Mouse (Mus musculus) left cerebral cortex, adult 8-10 months (tissue): ENCODE data around the gene Eefsec. TPM values are rescaled to one million over a fixed set of nuclear protein-coding genes. Genes with fewer than 3 reads are reported as not detected.

ENCODE experiments used
- DNase-seq, 2 experiments: peaks; one replicate each; pipeline ENCODE4 v3.0.0; 2022; ENCODE audit warnings: low spot score in 2 of 2
- total RNA-seq, 4 experiments: library from RNA; stranded (reverse); gene quantifications; 2 replicates each; pipeline ENCODE4 v1.2.4; 2022

The Eefsec gene
- total RNA-seq, 4 experiments from 2014 or later, result 19.5 to 24.6 (median 23.4) TPM

DNA sequence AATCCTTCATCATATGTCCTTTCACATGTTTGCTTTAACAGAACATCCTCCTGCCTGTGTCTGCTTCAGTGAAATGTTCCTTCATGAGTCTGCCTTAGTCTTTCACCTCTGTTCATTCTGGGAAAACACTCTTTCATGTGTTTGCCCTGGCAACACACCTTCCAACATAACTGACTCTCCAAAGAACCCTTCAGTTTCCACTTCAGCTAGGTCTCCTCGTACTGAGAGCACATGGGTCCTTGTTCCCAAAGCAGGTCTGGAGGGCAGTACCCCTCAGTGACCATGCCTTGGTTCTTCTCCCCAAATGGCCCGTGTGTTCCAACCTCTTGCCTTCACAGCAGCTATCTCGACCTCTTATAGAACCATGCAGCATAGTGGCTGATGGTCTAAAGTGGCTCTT is 179.3 kb downstream of the Eefsec start:
- no peak for DNase-seq

DNA sequence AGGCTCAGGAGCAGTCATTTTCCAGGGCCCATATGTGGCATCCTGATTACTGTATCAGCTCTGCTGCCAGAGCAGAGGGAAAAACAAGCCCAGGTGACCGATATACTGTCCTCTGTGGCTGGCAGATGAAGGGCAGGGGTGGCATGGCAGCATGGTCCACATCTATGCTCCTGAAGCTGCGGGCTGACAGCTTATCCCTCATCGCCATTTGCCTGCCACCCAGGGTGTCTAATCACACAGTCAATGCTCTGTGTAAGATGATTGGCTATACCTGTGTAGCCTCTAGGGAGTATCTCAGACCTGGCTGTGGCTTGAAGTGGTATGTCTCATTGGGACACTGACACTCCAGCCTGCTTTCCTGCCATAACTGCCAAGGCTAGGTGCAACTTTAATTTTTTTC is 180.3 kb downstream of the Eefsec start:
- DNase-seq, result no peak

DNA sequence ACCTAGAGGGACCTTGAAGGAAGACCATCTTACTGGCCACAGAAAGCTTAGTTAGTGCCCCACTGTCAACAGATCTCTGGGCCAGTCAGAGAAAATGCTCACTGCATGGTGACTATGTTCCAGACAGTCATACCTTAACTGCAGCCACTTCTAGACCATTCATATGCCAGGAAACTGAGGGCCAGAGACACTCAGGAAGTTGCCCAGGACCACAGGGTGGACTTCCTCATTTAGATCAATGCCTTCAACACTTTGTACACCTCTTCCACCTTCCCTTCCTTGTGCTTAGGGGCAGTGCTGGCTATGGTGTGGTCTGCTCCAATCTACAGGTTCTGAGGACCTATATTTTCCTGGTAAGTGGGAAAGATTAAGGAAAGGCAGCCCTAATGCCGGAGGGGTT is 181.0 kb downstream of the Eefsec start:
- no peak for DNase-seq

DNA sequence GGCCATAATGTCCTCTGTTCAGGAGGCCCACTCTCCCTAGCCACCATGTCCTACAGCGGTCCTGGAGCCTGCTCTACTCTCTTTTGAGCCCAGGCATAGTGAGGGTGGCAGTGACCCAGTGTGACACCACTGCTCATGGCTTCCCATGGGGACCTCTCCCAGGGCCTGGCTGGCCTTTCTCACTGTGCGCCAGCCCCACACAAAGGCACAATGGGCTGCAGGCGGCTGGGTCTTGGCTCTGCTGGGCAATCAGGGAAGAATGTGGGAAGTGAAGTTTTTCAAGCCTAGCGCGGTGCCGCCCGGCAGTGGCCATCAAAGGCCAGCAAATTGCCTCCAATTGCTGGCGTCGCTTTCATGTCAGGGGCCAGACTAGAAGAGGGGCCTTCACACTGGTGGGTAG is 184.2 kb downstream of the Eefsec start:
- peak in 1 of 2 experiments; percentile 41 for DNase-seq

DNA sequence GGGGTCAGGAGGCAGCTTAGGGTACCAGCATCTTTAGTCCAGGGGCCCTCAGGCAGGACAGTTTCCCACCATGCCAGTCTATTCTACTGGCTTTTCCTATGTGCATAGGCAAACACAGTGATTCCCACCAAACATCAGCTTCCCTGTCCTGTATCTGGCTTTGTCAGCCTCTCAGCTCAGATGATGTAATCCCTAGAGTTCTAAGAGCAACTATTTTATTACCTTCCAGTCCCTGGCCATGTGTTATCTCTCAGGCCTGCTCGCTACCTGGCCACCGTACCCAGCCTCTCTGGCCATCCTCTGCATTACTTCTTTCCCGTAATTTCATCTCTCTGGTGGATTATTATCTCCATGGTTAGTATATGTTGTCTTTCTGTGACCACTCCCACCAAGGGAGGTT is 185.7 kb downstream of the Eefsec start:
- no peak for DNase-seq

- no peak for DNase-seq
Observed at GRCm38 (mm10) chr6:88259621-88260020, 186.7 kb downstream of the Eefsec start.

GRCm38 (mm10) chr6:88255435-88255834 is 190.9 kb downstream of the Eefsec start:
- DNase-seq, result no peak

DNA sequence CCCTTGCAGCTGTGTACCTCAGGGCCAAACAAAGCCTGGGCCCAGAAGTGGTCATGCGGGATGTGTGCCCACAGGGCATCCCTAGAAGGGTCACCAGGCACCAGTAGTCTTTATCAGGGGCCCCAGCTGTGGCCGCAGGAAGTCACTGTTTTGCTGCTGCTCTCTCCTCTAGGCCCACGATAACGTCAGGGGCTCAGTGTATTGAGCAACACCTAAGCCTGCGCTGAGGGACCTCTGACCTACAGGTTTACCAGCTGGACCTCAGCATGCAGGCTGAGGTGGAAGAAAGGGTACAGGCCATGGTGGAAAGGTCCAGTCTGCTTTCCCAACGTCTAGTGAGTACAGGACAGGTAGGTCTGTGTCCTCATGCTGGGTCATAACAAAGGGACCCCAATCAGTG is 192.3 kb downstream of the Eefsec start:
- DNase-seq, result no peak

DNA sequence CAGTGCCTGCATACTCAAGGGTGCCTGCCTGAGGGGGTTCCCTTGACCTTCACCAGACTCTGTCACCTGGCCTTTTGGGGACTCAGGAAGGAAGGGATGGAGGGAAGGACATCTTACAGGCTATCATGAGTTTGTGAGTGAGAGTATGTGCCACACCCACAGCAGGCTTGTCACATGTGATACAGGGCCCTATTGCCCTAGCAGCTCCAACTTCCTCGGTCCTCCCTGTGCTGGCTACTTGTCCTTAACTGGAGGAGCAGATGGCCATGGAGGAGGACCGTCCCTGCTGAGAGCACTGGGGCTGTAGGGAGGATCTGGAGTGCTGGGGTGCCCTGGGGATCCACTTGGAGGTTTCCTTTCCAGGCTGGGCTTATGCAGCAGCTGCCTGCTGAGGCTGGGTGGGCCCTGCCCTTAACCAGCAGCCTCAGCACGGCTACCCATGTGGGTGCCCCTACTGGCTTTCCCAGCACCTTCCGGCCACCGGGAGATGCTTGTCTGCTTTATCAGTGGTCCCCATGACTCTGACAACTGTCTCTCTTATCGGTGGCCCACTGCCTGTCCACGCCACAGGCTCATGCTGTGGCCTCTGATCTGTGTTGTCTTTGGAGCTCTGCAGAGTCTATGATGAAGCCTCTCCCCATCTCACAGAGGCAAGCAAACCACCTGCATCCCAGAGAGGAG is 194.4 kb downstream of the Eefsec start:
- DNase-seq, result no peak

GRCm38 (mm10) chr6:88251396-88251795 is 194.9 kb downstream of the Eefsec start:
- DNase-seq, result no peak

GRCm38 (mm10) chr6:88249231-88249630 is 197.1 kb downstream of the Eefsec start:
- DNase-seq, result no peak

GRCm38 (mm10) chr6:88242604-88243003 is 203.7 kb downstream of the Eefsec start:
- DNase-seq, result no peak

DNA sequence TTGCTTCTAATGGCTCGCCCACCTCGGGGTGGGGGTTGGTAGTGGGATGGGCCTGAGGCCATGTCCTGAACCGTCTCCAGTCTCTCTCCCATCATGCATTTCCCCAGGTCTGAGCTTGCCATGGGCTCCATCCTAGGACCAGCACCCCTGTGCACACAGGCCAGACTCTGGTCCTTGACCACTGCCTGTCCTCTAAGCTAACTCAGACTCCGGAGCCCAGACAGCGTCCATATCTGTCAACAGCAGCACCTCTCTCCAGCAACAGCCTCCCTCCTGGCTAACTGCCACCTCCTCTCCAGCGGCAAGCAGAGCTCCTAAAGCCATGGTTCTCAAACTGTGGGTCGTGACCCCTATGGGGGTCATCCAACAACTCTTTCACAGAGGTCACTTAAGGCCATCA is 209.8 kb downstream of the Eefsec start:
- no peak for DNase-seq

- no peak for DNase-seq
Observed at GRCm38 (mm10) chr6:88235983-88236382, 210.4 kb downstream of the Eefsec start.

DNA sequence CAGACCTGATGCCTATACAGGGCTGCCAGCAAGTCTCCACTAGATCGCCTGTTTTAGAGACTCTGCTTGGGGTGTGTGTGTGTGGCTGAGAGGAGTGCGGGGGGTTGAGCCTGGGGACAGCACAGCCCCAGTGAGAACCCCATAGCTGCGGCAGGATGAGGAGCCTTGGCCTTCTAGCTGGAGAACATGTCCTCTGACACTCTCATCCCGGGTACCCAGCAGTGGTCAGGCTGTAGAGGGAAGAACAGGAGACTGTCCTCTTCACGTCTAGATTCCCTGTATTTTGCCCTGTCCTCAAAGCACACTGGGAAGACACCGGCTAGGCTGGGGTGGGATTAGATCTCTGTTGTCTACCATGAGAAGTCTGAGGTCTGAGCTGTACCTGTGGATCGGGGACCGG is 210.9 kb downstream of the Eefsec start:
- DNase-seq, result no peak

DNA sequence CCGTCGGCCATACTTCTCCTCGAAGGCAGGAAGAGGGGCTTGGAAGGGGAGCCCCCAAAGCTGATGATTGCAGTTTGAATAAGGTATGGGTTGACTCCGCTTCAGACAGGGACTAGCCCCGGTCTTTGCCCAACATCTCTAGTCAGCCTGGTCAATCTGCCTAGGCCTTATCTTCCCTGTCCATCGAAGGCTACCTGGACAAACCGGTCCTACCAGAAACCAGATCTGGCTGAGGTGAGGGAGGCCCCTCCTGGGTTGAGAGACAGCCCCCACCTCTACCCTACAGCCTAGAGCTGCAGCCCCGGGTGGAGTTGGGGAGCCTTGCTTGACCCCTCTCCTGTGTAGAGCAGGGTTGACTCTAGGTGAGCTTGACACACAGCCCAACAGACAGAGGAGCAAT is 212.3 kb downstream of the Eefsec start:
- DNase-seq, result no peak

DNA sequence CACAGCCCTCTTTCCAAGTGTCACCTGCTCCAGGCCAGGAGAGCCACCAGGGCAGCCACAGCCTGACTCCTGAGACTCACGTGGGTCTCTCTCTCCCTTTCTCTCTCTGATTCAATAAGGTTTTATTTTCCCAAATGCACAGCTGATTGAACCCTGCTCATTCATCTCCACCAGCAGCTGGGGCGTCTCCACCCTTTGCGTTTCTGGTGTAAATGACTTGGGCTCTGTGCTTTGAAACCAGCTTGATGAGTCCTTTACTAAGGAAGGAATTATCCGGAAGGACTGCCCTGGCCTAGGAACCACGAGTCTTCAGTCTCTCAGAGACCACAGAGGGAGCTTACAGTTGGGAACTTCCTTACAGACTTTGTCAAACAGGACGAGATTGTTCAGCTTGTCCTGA is 214.1 kb downstream of the Eefsec start:
- DNase-seq, result no peak

- no peak for DNase-seq
Observed at GRCm38 (mm10) chr6:88231821-88232220, 214.5 kb downstream of the Eefsec start.

DNA sequence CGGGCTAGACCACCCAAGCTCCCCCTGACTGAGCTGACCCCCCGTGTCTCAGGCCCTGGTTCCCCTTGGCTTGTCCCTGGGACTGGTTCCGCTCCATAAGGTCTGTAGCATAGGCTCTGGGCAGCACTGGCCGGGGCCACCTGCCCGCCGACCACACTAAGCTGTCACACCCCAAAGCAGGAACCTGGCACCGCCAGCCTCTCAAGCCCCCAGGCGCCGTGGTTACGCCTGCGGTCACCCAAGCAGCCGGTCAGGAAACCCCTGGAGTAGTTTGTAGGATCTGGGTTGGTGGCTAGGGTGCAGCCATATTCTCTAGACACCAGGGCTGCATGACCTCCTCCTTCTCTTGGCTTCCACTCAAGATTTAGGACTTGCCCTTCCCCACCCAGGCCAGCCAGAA is 217.1 kb downstream of the Eefsec start:
- DNase-seq, result no peak

DNA sequence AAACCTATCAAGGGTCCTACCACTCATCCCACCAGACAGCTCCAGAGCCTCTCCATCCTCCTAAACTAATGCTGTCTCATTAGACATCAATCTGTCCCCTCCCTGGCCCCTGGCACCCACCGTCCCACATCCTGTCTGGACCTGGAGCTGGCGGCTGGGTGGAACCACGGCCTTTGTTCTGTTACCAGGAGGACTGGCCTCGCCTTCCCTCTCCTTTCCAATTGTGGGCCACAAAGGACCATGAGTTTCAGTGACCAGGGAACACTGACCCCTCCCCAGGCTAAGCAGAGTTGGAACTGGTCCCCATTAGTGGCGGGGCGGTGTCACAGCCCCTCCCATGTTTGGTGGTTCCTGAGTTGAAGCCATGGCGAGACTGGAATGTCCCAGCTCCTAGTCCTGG is 218.8 kb downstream of the Eefsec start:
- no peak for DNase-seq

GRCm38 (mm10) chr6:88226570-88226994 is 219.8 kb downstream of the Eefsec start:
- no peak for DNase-seq

- DNase-seq, result no peak
Observed at GRCm38 (mm10) chr6:88221968-88222367, 224.4 kb downstream of the Eefsec start, which contains the start of gene Dnajb8. TSS of gene Dnajb8 (plus strand) at chr6:88222268.

DNA sequence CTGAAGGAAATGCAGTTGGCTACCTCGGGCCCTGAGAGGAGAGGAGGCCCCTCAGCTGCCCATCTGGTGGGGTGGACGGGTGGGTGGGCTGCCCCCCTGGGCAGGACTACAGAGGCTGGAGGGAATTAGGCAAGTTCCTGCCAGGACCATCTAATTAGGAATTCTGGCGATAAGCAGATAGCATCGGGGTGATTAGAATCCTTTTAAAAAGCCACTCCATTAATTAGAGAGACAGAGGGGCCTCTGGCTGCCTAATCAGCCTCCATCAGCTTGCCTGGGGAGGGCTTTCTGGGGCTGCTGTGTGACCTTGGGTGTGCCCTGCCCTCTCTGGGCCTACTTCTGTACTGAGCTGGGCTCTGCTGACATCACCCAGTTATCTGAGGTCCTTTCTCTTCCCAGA is 227.2 kb downstream of the Eefsec start:
- DNase-seq, result no peak

GRCm38 (mm10) chr6:88216199-88216598 is 230.1 kb downstream of the Eefsec start:
- DNase-seq, result no peak
